Mouse (Mus musculus): Measurements from ENCODE around the gene Ptpre. TPM values are rescaled to one million over a fixed set of nuclear protein-coding genes. Genes with fewer than 3 reads are reported as not detected.

Ptpre gene
- total RNA-seq (2023), result 10 to 100 TPM; 28.4 to 31.8 TPM

DNA sequence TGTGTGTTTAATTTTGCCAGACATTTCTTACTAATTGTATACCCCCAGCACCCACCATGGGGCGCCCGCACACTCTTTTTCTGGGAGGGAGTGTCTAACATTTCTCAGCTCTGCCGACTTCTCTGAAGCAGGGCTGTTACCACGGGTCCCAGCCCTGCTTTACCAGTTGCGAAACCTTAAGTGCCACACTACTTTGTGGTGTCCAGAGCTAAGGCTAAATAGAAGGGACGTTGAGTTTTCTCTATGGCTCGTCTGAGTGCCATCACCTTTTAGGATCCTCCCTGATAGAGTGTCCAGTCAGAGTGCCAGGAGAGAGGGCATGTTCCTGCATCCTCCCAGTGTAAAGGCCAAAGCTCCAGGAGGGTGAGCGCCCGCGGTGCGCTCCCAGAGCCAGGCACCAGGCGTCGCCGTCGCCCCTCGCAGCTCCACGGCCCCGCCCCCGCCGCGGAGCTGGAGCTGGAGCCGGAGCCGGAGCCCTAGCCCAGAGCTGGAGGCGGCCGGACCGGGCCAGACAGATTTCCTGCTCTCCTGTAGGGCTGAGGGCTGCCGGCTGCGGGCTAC lies at the start of gene Ptpre:
Ptpre (plus strand) TSS at position 141 of the 561 bp plus-strand sequence.

DNA sequence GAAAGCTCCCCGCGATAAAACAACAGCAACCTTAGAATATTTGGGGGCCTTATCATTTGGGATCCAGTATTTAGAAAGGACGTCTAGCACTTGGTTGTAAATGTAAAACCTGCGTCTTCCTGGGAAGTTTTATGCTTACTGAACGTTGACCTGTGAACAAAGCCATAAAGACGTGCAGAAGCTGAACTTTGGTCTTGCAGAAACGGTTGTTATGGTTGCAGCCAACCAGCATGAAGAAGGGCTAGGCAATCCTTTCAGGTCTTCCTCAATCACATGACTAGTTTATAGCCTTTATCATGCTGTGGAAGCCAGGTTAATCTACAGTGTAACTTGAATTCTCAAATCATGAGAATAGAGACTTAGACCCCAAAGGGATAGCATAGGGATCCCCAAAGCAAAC lies 8.8 kb upstream of the Ptpre start, which contains the start of gene Clrn3:
Clrn3 (minus strand) TSS at position 140 of the 400 bp plus-strand sequence.

DNA sequence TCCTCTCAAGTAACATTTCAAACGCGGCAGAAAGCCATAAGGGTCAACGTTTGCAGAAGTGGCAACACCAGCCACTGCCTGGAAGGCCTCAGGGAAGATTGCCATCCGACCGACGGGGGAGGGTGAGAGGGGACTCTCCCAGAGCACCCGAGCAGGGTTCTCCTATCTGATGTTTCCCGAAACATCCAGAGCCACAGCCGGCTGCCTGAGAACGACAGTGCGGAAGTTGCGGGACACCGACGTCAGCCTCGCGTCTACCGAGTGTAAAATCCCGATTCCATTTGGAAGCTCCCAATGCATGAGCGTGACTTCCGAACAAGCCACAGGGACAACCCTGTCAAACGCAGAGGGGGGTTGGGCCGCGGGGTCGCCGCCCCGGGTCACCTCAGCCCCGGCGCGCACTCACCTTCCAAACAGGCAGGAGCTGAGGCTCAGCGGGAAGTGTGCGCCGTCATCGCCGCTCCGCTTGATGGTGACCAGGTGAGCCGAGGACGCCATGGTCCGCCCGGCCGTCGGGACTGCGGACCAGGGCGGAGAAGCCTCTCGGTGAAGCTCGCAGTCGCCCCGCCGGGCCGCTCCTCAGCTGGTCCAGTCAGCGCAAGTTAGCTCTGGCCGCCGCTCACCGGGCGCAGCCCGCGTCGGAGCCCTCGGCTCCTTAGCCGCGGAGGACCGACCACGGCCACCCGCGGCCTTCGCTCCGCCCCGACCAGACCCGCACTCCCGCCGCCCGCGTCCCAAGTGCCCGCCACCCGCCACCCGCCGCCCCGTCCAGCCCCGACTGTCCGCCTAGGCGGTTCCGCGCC lies 178.6 kb downstream of the Ptpre start, which contains the start of gene Mki67:
Mki67 (minus strand) TSS at position 720 of the 803 bp plus-strand sequence.

Other genes with a start within 250 kb of the Ptpre start
- gene Foxi2, start 127.2 kb upstream of the Ptpre start, total RNA-seq (2023), result not detected
- gene Clrn3, start 8.8 kb upstream of the Ptpre start, total RNA-seq (2023), result not detected
- gene Mki67, start 178.9 kb downstream of the Ptpre start, total RNA-seq (2023), result 10 to 100 TPM in 1 of 2 experiments, 1 to 10 TPM in 1; 6.8 to 18.3 TPM

Measured in T-cell, adult 66 days (primary cell).